Mouse (Mus musculus) liver, postnatal 0 days (tissue): ENCODE data around the gene Galnt16. TPM values are rescaled to one million over a fixed set of nuclear protein-coding genes. Genes with fewer than 3 reads are reported as not detected.
A peak's percentile ranks its signal among the peaks of the same experiment; 100 is the strongest.

Source experiments
- ATAC-seq: fragments of 200-750 bp; cut with Nextera tagmentation; 2 replicates; pipeline ENCODE4 v1.8.0; 2017; ENCODE audit warnings: mild to moderate bottlenecking, moderate library complexity
- DNase-seq: peaks from one replicate; pipeline ENCODE4 v3.0.0-alpha.2; 2016
- H3K27ac ChIP-seq: fragments of 300-500 bp; sonication (generic); 2 replicates; pipeline ENCODE4 v1.5.1; 2014; ENCODE audit warnings: antibody characterized with exemption, moderate library complexity, mild to moderate bottlenecking, low read depth
- H3K27me3 ChIP-seq: fragments of 300-500 bp; sonication (generic); 2 replicates; pipeline ENCODE4 v1.6.1; 2014; ENCODE audit warnings: low read length, control low read depth, mixed read lengths; ENCODE audit not compliant: insufficient read depth
- H3K36me3 ChIP-seq: fragments of 300-500 bp; sonication (generic); replicated peaks from 2 replicates; pipeline ENCODE4 v1.6.1; 2014; ENCODE audit warnings: mild to moderate bottlenecking, control low read depth, low read length, moderate library complexity, mixed read lengths; ENCODE audit not compliant: insufficient read depth
- H3K4me1 ChIP-seq: fragments of 300-500 bp; sonication (generic); 2 replicates; pipeline ENCODE4 v1.6.1; 2014; ENCODE audit warnings: antibody characterized with exemption, mild to moderate bottlenecking, control low read depth; ENCODE audit not compliant: insufficient read depth
- H3K4me2 ChIP-seq: fragments of 300-500 bp; sonication (generic); 2 replicates; pipeline ENCODE4 v1.6.1; 2014; ENCODE audit warnings: low read depth, mild to moderate bottlenecking, low read length, moderate library complexity, mixed read lengths
- H3K4me3 ChIP-seq: fragments of 300-500 bp; sonication (generic); 2 replicates; pipeline ENCODE4 v1.5.1; 2014; ENCODE audit warnings: low read depth, low read length
- H3K9ac ChIP-seq: fragments of 300-500 bp; sonication (generic); replicated peaks from 2 replicates; pipeline ENCODE4 v1.6.1; 2014; ENCODE audit warnings: mild to moderate bottlenecking, moderate library complexity
- H3K9me3 ChIP-seq: fragments of 300-500 bp; sonication (generic); 2 replicates; pipeline ENCODE4 v1.6.1; 2016; ENCODE audit warnings: mild to moderate bottlenecking, control low read depth, low read length, mixed read lengths
- CTCF ChIP-seq: sonication (generic); IDR thresholded peaks from 2 replicates; pipeline ENCODE4 v1.5.1; 2016; ENCODE audit warnings: antibody characterized with exemption, low read depth
- EP300 ChIP-seq: IDR thresholded peaks from 2 replicates; pipeline ENCODE4 v1.6.1; 2016; ENCODE audit warnings: antibody characterized with exemption, low read depth, mild to moderate bottlenecking
- WGBS: fragments of 180-500 bp; shearing (Covaris S2); extraction: QIAGEN DNeasy Blood & Tissue Kit; methylation state at CpG from one replicate; pipeline ENCODE4 v1.1.7; 2014; ENCODE audit not compliant: insufficient replicate concordance; 5-methylcytosine and 5-hydroxymethylcytosine counted together
- polyA plus RNA-seq: library from polyadenylated mRNA; unstranded; fragments of >200 nt; fragmentation: Nextera tagmentation; extraction: Ambion mirVana; gene quantifications from 2 replicates; pipeline ENCODE4 v1.2.1, GENCODE M21; 2015

Gene Galnt16
- polyA plus RNA-seq, 1 experiment from 2014 or later: 0.15 TPM

DNA sequence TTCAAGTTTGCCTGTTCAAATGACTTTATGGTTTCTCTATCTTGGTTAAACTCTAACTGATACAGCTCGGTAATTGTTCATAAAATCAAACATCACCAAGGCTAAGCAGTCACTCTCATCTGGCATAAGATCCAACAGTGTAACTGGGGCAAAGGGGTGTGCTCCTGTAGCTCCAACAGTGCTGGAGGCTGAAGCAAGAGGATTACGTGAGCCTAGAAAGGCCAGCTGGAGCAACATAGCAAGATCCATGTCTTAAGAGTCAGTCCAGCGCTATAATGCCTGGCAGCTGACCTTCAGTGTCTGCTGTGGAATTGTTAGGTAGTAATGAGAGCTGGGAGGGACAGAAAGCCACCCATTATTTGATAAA is 136.6 kb downstream of the Galnt16 start:
- Histone ChIP-seq H3K27me3 (no peaks in the 10 kb centered on the region), H3K9me3 (no peaks in the 10 kb centered on the region), H3K4me3 (no peak overlapping the region), H3K36me3 (peaks cover 2% of the 10 kb centered on the region; the same call in 1 of the 2 replicates), H3K4me1 (peaks cover 12% of the 10 kb centered on the region; the same call in 1 of the 2 replicates), H3K9ac (no peak overlapping the region), H3K4me2 (peak overlapping the region; percentile 51; the same call in 1 of the 2 replicates), H3K27ac (peak overlapping the region; percentile 65)
- TF ChIP-seq CTCF (no peak), EP300 (no peak)
- DNase-seq (no peak), ATAC-seq (peak; percentile 70)
- 73% methylated on average over 3 of the region's 3 CpGs for WGBS

DNA sequence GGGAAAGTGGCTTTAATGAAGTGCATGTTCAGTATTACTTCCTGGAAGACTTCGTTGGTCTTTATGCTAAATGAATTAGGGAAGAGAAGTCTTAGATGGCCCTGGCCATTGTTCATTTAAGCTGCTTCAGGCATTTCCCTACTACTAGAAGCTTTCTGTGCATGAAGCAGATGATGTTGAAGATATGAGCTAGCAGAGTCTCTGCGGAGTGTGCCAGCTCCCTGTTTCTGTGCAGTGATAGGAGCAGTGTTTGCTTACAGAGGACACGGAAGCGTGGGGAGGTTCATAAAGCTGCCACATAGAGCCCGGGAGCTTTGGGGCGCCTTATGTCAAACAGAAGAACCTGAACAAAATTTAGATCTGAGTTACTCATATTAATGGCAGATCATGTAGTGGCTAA is 140.6 kb downstream of the Galnt16 start:
- Histone ChIP-seq H3K27ac (no peak overlapping the region), H3K4me3 (no peak overlapping the region)

DNA sequence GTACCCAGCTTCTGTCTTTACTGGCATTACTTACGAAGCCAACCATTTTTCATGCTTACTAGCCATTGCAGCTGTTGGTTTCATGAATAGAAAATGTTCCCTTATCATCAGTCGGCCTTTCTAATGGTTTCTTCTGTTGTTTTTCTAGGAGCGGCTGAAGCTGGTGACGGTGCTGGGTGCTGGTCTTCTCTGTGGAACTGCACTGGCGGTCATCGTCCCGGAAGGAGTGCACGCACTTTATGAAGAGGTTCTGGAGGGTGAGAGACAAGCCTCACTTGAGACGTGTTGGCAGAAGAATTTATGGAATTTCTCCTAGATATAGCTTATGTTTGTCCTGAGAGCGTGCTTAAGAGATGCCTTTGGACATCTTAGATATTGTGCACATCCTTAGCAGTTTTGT is 144.2 kb downstream of the Galnt16 start:
- Histone ChIP-seq H3K27ac (no peak overlapping the region), H3K9me3 (no peaks in the 10 kb centered on the region), H3K4me3 (no peak overlapping the region), H3K4me1 (peaks cover 25% of the 10 kb centered on the region), H3K9ac (no peak overlapping the region), H3K4me2 (no peak overlapping the region), H3K36me3 (peaks cover 16% of the 10 kb centered on the region), H3K27me3 (no peaks in the 10 kb centered on the region)
- DNase-seq (no peak), ATAC-seq (no peak)
- 86% methylated on average over 10 of the region's 10 CpGs for WGBS
- no peak for TF ChIP-seq EP300
- TF ChIP-seq CTCF: no peak

More for the DNA sequence above, 140.6 kb downstream of the Galnt16 start:
- Histone ChIP-seq H3K9ac (no peak overlapping the region), H3K9me3 (no peaks in the 10 kb centered on the region), H3K36me3 (peaks cover 7% of the 10 kb centered on the region), H3K4me1 (peaks cover 20% of the 10 kb centered on the region), H3K27me3 (no peaks in the 10 kb centered on the region), H3K4me2 (no peak overlapping the region)
- no peak for TF ChIP-seq EP300
- TF ChIP-seq CTCF: no peak
- DNase-seq: no peak
- WGBS: 58% methylated on average over 6 of the region's 6 CpGs
- ATAC-seq: no peak

DNA sequence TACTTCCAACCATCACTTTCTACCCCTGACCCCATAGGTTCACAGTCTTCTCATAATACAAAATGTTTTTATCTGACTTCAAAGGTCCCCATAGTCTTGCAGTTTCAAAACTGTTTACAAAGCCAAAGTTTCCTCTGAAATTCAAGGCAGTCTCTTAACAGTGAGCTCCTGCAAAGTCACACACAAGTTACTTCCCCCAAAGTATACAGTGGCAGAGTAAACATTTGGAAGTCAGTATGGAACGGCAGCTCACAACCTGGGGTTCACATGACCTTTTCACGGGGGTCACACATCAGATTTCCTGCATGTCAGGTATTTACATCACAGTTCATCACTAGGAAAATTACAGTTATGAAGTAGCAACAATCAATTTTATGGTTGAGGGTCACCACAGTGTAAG is 145.9 kb downstream of the Galnt16 start:
- ATAC-seq: peak; percentile 40; the same call in 1 of the 2 replicates

DNA sequence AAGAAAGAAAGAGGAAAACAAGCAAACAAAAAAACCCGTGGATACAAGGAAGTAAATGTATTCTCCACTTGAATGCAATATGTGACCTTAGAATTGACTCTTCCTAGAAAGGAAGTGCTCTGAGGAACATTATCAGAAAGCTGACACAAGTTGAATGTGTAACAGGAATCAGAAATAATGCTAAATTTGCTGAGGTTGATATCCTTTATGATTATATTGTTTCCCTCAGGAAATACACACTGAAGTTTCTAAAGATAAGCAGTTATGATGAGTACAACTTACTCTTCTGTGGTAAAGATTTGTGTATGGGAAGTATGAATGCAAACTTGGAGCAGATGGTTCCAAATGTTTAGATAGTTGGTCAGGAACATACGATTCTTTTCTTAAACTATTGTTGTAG is 150.3 kb downstream of the Galnt16 start:
- Histone ChIP-seq H3K4me3 (no peak overlapping the region), H3K27me3 (no peaks in the 10 kb centered on the region), H3K9ac (no peak overlapping the region), H3K36me3 (peaks cover 34% of the 10 kb centered on the region), H3K4me2 (no peak overlapping the region), H3K9me3 (no peaks in the 10 kb centered on the region), H3K4me1 (peaks cover 11% of the 10 kb centered on the region; the same call in 1 of the 2 replicates), H3K27ac (no peak overlapping the region)
- WGBS: 56% methylated on average over 2 of the region's 2 CpGs
- DNase-seq: no peak
- TF ChIP-seq CTCF (no peak), EP300 (peak; percentile 40; the same call in 1 of the 2 replicates)
- no peak for ATAC-seq

More for the DNA sequence above, 145.9 kb downstream of the Galnt16 start:
- peak overlapping the region; percentile 29 for H3K27ac ChIP-seq
- H3K36me3 ChIP-seq: peaks cover 22% of the 10 kb centered on the region
- no peaks in the 10 kb centered on the region for H3K27me3 ChIP-seq
- TF ChIP-seq EP300 (0 out of 2 replicates have a peak, but pooled peaks have one; percentile 23), CTCF (no peak)
- no peaks in the 10 kb centered on the region for H3K9me3 ChIP-seq
- no peak overlapping the region for H3K4me3 ChIP-seq
- no peak overlapping the region for H3K9ac ChIP-seq
- DNase-seq: no peak
- H3K4me1 ChIP-seq: peaks cover 20% of the 10 kb centered on the region
- no peak overlapping the region for H3K4me2 ChIP-seq
- 59% methylated on average over 2 of the region's 2 CpGs for WGBS

GRCm38 (mm10) chr12:80673170-80673569 is 155.1 kb downstream of the Galnt16 start:
- DNase-seq: peak; percentile 68
- peak; percentile 44; the same call in 1 of the 2 replicates for ATAC-seq
- TF ChIP-seq CTCF (peak; percentile 90), EP300 (no peak)
- Histone ChIP-seq H3K4me1 (no peaks in the 10 kb centered on the region), H3K9ac (no peak overlapping the region), H3K27ac (no peak overlapping the region), H3K4me2 (no peak overlapping the region), H3K4me3 (no peak overlapping the region), H3K9me3 (no peaks in the 10 kb centered on the region), H3K36me3 (peaks cover 41% of the 10 kb centered on the region), H3K27me3 (no peaks in the 10 kb centered on the region)
- WGBS: 13% methylated on average over 3 of the region's 3 CpGs

Other genes with a start within 250 kb of the Galnt16 start
- gene Dcaf5, start 81.7 kb upstream of the Galnt16 start, polyA plus RNA-seq: 3.3 and 3.9 TPM in 2 replicates
- 3.4 and 3.6 TPM in 2 replicates for gene Exd2, start 55.2 kb upstream of the Galnt16 start, polyA plus RNA-seq
- 8.0 and 10.7 TPM in 2 replicates for gene Slc39a9, start 125.6 kb downstream of the Galnt16 start, polyA plus RNA-seq
- gene Erh, start 126.1 kb downstream of the Galnt16 start, polyA plus RNA-seq: 81.6 and 92.2 TPM in 2 replicates
- 0.13 TPM in 1 of 2 replicates, not detected in the other for gene Plekhd1, start 174.3 kb downstream of the Galnt16 start, polyA plus RNA-seq
- gene Ccdc177, start 242.4 kb downstream of the Galnt16 start, polyA plus RNA-seq: not detected in 2 replicates